ENCODE assay signal across 16 mouse cellular contexts in the genomic region with DNA sequence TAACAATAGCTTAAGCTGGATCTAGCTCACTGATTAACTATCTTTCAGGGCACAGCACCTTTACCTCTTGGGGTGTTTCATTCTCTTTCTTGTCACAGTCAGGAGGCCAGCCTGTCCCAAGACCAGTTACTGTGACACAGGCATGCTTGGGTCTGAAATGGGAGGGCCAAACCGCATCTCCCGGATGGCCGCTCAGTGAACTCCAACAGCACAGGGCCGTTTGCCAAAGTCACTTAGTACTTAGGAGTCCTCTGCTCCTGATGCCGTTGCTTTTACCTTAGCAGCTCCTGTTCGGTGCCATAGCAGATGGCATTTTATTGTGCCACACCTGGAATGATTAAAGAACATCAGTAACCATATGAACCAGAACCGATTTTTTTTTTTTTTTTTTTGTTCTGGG. TPM values are rescaled to one million over a fixed set of nuclear protein-coding genes. Genes with fewer than 3 reads are reported as not detected.
"Had no signal": no experiment of that assay in that cellular context is flagged by ENCODE, and none has a peak within 500 bp of the region (broad histone marks: within the 10 kb centered on the region; RNA-seq: fewer than 3 reads in every experiment).

No protein-coding gene starts in this region.

- ATAC-seq: hindbrain, postnatal 0 days had no signal

- H3K27me3 ChIP-seq: limb, embryonic 13.5 days; neural tube, embryonic 15.5 days had no signal

- DNase-seq: left cerebral cortex, postnatal 4 days; lung, adult 2 months; lung, postnatal 14 days; right cerebral cortex, adult 18-20 months; thymus, adult 2 months; thymus, postnatal 25 days had no signal

- H3K36me3 ChIP-seq: limb, embryonic 13.5 days; neural tube, embryonic 15.5 days had no signal

- H3K9ac ChIP-seq: limb, embryonic 13.5 days; liver, embryonic 14.5 days; neural tube, embryonic 15.5 days had no signal

- H3K27ac ChIP-seq: hindbrain, postnatal 0 days; limb, embryonic 13.5 days; liver, embryonic 14.5 days; macrophage; neural tube, embryonic 15.5 days had no signal

- H3K9me3 ChIP-seq: neural tube, embryonic 15.5 days had no signal

- H3K4me2 ChIP-seq: limb, embryonic 13.5 days; midbrain, embryonic 11.5 days; neural tube, embryonic 15.5 days had no signal

- H3K4me1 ChIP-seq: megakaryocyte, embryonic 14.5 days; neural tube, embryonic 15.5 days had no signal

- H3K4me3 ChIP-seq: limb, embryonic 13.5 days; megakaryocyte, embryonic 14.5 days; myocyte; neural tube, embryonic 15.5 days had no signal

RNA-seq across cellular contexts. Expression of a gene that starts 5.4 kb away (rescaled TPM):
- polyA plus RNA-seq: limb, embryonic 13.5 days; liver, adult 2 months; lung, adult 2 months; macrophage; midbrain, embryonic 11.5 days; myocyte; neural tube, embryonic 11.5 days had no signal
